Mouse (Mus musculus): ENCODE measurements around the gene Tmem253.

DNA sequence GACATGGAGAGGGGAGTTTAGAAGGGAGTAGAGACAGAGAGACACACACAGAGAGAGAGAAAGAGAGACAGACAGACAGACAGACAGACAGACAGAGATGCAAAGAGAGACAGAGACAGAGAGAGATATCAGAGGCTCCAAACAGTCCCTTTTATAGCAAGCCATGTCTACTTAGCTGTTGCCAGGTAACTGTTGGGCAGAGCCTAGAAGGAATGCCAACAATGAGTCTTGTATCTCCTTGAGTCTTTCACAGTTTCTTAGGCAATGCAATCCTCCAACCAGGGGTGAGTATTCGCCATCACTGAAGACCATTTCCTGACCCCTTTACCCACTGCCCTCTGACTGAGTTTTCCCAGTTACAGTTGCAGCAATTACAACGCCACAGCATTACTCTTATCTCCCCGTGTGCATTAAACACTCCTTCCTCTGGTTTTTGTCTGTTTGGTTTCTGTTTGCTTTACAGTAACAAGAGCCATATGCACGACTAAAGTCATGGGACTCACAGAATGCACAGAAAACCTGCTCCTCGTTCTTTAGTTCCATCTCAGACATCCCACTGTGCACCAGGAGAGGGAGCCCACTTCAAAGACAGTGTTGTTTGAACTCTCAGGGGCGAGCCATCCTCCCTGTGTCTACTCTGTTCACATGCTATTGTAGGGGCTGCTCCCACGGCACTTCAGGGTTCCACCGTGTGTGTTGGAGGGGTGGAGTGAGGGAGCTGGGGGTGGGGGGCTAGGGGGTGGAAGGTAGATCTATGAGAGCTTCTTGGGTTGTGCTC lies 29.6 kb downstream of the Tmem253 start:
- no peak for TF ChIP-seq CTCF (IDR thresholded peaks at IDR 0.05; ENCODE audit: low read depth, low read length)
- TF ChIP-seq POLR2A (IDR thresholded peaks at IDR 0.05; ENCODE audit: borderline replicate concordance, low read depth, low read length), result no peak
